Mouse (Mus musculus) heart, postnatal 10 days (tissue): ENCODE measurements around the gene Itga11. TPM values are rescaled to one million over a fixed set of nuclear protein-coding genes. Genes with fewer than 3 reads are reported as not detected.

Source experiments
- DNase-seq, 2 experiments: peaks; one replicate each; pipeline ENCODE4 v3.0.0; 2021
- intact Hi-C: fragments of 180-260 bp; cut with DNase I; formaldehyde crosslinking; loops from one replicate; pipeline ENCODE4 v1.15.1; 2025
- total RNA-seq, 2 experiments: library from RNA; stranded (reverse); gene quantifications; 2 replicates each; pipeline ENCODE4 v1.2.3; 2021

The Itga11 gene
- total RNA-seq, 2 experiments from 2014 or later, result 1.4 to 1.5 TPM

GRCm38 (mm10) chr9:62679398-62679797, 1.8 kb downstream of the Itga11 start:
- no peak for DNase-seq
- intact Hi-C loops, result no loop called here

- intact Hi-C loops, result no loop called here
- DNase-seq, result no peak
Measured at GRCm38 (mm10) chr9:62684311-62684710, 6.7 kb downstream of the Itga11 start.

GRCm38 (mm10) chr9:62689748-62690147, 12.1 kb downstream of the Itga11 start:
- DNase-seq, result no peak
- intact Hi-C loops, result no loop called here

- DNase-seq, result peak; percentile 55 to 60
- intact Hi-C loops, result no loop called here
Measured at GRCm38 (mm10) chr9:62694054-62694453, 16.4 kb downstream of the Itga11 start.

GRCm38 (mm10) chr9:62695210-62695609, 17.6 kb downstream of the Itga11 start:
- intact Hi-C loops, result no loop called here
- DNase-seq, result no peak

GRCm38 (mm10) chr9:62696799-62697198, 19.2 kb downstream of the Itga11 start:
- intact Hi-C loops, result no loop called here
- DNase-seq, result no peak

GRCm38 (mm10) chr9:62707267-62707666, 29.6 kb downstream of the Itga11 start:
- DNase-seq, result no peak
- intact Hi-C loops, result no loop called here

GRCm38 (mm10) chr9:62707870-62708269, 30.2 kb downstream of the Itga11 start:
- intact Hi-C loops, result no loop called here
- DNase-seq, result no peak

- intact Hi-C loops, result no loop called here
- DNase-seq, result no peak
Measured at GRCm38 (mm10) chr9:62709983-62710382, 32.4 kb downstream of the Itga11 start.

- DNase-seq, result no peak
- intact Hi-C loops, result no loop called here
Measured at GRCm38 (mm10) chr9:62712374-62712773, 34.7 kb downstream of the Itga11 start.

- no peak for DNase-seq
- intact Hi-C loops, result no loop called here
Measured at GRCm38 (mm10) chr9:62713040-62713439, 35.4 kb downstream of the Itga11 start.

GRCm38 (mm10) chr9:62714336-62714735, 36.7 kb downstream of the Itga11 start:
- no peak for DNase-seq
- intact Hi-C loops, result no loop called here

- intact Hi-C loops, result no loop called here
- DNase-seq, result no peak
Measured at GRCm38 (mm10) chr9:62717982-62718381, 40.4 kb downstream of the Itga11 start.

GRCm38 (mm10) chr9:62721791-62722190, 44.2 kb downstream of the Itga11 start:
- intact Hi-C loops, result no loop called here
- no peak for DNase-seq

GRCm38 (mm10) chr9:62722716-62723115, 45.1 kb downstream of the Itga11 start:
- intact Hi-C loops, result no loop called here
- DNase-seq, result peak in 1 of 2 experiments; percentile 23

GRCm38 (mm10) chr9:62724175-62724574, 46.5 kb downstream of the Itga11 start:
- no peak for DNase-seq
- intact Hi-C loops, result no loop called here

GRCm38 (mm10) chr9:62725247-62725646, 47.6 kb downstream of the Itga11 start:
- intact Hi-C loops, result no loop called here
- DNase-seq, result no peak

GRCm38 (mm10) chr9:62726472-62726871, 48.8 kb downstream of the Itga11 start:
- intact Hi-C loops, result no loop called here
- DNase-seq, result no peak

GRCm38 (mm10) chr9:62744558-62745275, 67.1 kb downstream of the Itga11 start:
- intact Hi-C loops, result loop anchor here (1.0 to 2.0 kb wide), 2 partner anchors 32 to 84 kb away; no protein-coding TSS in a partner anchor
- DNase-seq, result peak; percentile 31 to 78

GRCm38 (mm10) chr9:62746646-62747045, 69.0 kb downstream of the Itga11 start:
- intact Hi-C loops, result no loop called here
- peak in 1 of 2 experiments; percentile 8 for DNase-seq

- DNase-seq, result peak; percentile 41 to 50
- intact Hi-C loops, result no loop called here
Measured at GRCm38 (mm10) chr9:62749666-62750065, 72.0 kb downstream of the Itga11 start.

GRCm38 (mm10) chr9:62750381-62750780, 72.8 kb downstream of the Itga11 start:
- intact Hi-C loops, result no loop called here
- DNase-seq, result no peak

- no peak for DNase-seq
- intact Hi-C loops, result no loop called here
Measured at GRCm38 (mm10) chr9:62758288-62758687, 80.7 kb downstream of the Itga11 start.
